Mouse (Mus musculus) cerebellum, adult 2 months (tissue): ENCODE results near the gene Gm21761.
"Not testable (repeated sequence)": the region's sequence is repeated elsewhere in the genome, so short reads cannot be mapped to it uniquely, and the experiment has no call there.

Experiments used
- CTCF ChIP-seq: fragments of 200-500 bp; IDR thresholded peaks from 2 replicates; pipeline ENCODE4 v1.5.1; 2011; ENCODE audit warnings: low read depth, mild to moderate bottlenecking, control low read depth, low read length, moderate library complexity, borderline replicate concordance; ENCODE audit not compliant: insufficient read depth
- POLR2A ChIP-seq: fragments of 200-500 bp; IDR thresholded peaks from 2 replicates; pipeline ENCODE4 v1.6.1; 2011; ENCODE audit warnings: low read length, control low read depth, borderline replicate concordance; ENCODE audit not compliant: insufficient read depth

GRCm38 (mm10) chr13:119916966-119917722 is 11.9 kb downstream of the Gm21761 start:
- TF ChIP-seq CTCF, POLR2A: not testable (repeated sequence)
